Mouse (Mus musculus) yolk sac, embryonic 10.5 days (tissue): ENCODE data around the gene Jph3.
A peak's percentile ranks its signal among the peaks of the same experiment; 100 is the strongest.

Experiments
- DNase-seq: peaks from one replicate; pipeline ENCODE4 v3.0.0-alpha.2; 2017; ENCODE audit warnings: low spot score

The Jph3 gene

DNA sequence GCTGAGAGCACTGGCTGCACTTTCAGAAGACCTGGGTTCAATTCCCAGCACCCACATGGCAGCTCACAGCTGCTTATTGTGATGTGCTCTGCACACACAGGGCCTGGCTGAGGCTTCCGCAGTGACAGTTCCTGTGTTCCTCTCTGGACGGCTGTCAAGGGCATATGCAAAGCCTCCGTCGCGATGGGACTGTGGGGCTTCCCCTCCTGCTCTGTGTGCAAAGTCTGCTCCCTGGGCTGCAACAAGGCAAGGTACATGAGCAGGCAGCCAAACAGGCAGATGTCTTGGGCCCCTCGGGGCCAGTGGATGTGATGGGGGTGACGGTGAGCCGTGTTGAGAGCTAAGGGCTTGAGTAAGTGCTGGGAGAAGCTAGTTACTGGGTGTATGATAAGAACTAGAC lies 59.4 kb downstream of the Jph3 start:
- no peak for DNase-seq

DNA sequence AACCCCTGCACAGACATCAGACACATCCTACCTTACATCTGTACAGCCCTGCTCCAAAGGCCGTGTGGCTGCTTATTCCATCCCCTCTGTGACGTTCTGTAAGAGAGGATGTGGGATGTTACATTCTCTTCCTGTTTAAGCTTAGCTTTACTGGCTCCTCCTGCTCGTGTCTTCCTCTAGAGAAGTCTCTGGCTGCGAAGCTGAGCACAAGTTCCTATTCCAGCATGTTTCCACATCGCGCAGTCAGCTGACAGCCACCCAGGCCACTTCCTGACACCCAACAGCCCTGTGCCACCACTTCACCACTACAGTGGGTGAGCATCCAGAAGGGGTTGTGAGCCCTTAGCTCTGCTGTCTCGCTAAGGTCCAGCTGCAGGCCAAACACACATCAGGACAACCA lies 62.7 kb downstream of the Jph3 start:
- no peak for DNase-seq

GRCm38 (mm10) chr8:121792627-121793026 lies 63.2 kb downstream of the Jph3 start:
- DNase-seq: no peak

DNA sequence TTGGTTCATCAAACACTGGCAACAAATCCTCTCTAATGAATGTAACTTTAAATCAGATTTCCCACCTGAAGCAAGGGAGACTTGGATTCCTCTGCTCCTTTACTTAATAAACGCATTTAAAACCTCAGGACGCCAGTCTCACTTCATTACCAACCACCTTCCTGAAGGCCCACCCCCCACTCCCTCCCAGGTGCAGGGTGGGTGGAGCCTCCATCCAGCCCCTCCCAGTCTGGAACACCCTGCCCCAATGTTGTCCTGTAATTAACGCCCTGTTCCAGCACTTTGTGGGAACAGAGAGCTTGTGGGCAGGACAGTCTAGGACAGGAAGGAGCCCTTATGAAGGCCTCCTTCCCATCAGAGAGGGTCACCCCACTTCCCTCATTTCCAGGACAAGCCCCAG lies 64.7 kb downstream of the Jph3 start:
- no peak for DNase-seq

- no peak for DNase-seq
These were observed 66.0 kb downstream of the Jph3 start for GRCm38 (mm10) chr8:121795461-121795860.

DNA sequence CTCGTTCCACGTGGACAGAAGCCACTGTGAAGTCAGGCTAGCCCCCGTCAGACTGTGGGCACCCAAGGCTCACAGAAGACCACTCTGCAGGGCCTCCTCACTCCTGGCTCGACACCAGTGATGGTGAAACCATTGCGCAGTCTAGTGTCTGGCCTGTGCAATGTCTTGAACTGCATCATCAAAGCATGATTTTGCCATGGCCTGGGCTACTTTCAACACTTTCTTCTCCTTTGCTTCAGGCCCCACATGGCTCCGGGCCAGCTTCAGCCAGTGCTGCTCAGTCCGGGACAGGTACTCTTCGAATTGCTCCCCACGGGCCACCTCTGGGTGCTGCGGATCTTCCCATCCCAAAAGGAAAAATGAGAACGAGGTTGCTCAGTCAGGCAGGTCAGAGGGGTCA lies 67.0 kb downstream of the Jph3 start:
- DNase-seq: no peak

GRCm38 (mm10) chr8:121798401-121798800 lies 69.0 kb downstream of the Jph3 start:
- no peak for DNase-seq

DNA sequence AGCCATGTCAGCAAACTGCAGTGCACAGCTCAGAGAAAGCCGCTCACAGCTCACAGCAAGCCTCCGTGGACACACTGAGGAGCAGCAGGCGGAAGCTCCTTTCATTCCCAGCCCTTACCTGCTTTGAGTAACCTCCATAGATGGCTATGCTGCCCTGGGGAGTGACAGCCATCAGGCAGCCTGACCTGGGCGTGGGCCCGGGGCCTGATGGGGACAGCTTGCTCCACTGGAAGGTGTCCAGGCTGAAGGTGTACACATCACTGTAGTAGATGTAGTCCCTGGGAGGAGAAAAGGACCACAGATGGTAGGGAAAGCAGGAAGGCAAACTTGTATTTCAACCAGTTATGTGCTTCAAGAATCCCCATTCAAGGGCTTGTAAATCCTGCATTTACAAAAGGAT lies 75.4 kb downstream of the Jph3 start:
- no peak for DNase-seq

GRCm38 (mm10) chr8:121806126-121806525 lies 76.7 kb downstream of the Jph3 start:
- DNase-seq: no peak

DNA sequence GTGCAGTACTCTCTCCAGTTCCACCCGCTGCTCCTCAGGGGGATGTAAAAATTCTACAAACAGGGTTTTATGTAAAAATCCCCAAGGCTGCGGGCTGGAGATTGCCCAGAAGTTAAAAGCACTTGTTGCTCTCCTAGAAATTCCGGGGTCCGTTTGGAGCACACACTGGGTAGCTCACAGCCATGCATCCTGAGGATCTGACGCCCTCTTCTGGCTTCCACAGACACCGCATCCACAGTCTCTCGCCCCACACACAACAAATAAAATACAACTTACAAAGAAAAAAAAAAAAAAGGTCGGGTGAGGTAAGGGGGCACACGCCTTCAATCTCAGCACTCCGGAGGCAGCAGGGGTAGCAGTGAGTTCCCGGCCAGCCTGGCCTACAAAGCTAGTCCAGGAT lies 78.6 kb downstream of the Jph3 start:
- DNase-seq: no peak

GRCm38 (mm10) chr8:121809524-121810155 lies 80.2 kb downstream of the Jph3 start:
- DNase-seq: no peak

GRCm38 (mm10) chr8:121811502-121811901 lies 82.1 kb downstream of the Jph3 start:
- no peak for DNase-seq

GRCm38 (mm10) chr8:121811931-121812570 lies 82.6 kb downstream of the Jph3 start:
- no peak for DNase-seq

GRCm38 (mm10) chr8:121818226-121818625 lies 88.8 kb downstream of the Jph3 start:
- DNase-seq: no peak

DNA sequence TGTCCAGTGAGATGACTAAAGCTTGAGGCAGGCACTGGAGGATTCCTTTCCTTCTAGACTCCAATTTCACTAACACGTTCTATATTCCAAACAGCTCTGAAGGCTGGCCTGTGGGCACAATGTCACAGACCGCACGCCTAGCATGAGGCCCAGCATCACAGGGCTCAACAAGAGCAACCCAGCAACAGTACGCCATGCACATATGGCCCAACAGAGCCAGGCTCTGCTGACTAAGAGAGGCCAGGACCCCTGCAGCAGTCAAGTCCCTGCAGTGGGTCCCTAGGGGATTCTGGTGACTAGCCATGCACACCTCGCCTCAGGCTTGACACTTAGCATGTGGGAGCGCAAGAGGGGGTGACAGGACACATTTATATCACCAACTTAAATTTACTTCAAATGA lies 91.4 kb downstream of the Jph3 start:
- DNase-seq: no peak

- no peak for DNase-seq
These were observed 91.9 kb downstream of the Jph3 start for GRCm38 (mm10) chr8:121821320-121821719.

- no peak for DNase-seq
These were observed 92.3 kb downstream of the Jph3 start for GRCm38 (mm10) chr8:121821770-121822169.

GRCm38 (mm10) chr8:121827726-121828125 lies 98.3 kb downstream of the Jph3 start:
- no peak for DNase-seq

DNA sequence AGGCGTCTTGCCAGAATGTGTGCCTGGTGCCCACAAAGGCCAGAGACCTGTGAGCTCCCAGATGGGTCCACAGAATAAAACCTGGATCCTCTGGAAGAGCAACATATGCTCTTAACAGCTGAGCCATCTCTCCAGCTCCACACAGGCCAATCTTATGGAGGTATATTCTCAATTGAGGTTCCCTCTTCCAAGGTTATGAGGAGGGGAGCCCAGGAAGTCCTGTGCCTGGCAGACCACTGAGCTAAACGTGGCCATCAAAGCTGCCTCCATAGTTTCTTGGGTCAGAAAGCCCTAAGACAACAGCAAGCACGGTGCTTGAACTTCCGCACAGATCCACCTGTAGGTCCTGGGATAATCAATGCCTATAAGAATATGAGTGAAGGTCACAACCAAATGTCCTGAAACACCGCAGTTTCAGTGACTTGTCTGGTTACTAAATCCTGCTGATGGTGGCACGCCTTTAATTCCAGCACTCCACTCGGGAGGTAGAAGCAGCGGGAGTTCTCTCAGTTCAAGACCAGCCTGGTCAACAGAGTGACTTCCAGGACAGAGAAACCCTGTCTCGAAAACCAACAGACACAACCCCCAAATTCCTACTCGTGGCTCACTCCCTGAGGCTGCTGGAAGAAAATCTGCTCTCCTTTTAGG lies 99.1 kb downstream of the Jph3 start:
- DNase-seq: no peak

DNA sequence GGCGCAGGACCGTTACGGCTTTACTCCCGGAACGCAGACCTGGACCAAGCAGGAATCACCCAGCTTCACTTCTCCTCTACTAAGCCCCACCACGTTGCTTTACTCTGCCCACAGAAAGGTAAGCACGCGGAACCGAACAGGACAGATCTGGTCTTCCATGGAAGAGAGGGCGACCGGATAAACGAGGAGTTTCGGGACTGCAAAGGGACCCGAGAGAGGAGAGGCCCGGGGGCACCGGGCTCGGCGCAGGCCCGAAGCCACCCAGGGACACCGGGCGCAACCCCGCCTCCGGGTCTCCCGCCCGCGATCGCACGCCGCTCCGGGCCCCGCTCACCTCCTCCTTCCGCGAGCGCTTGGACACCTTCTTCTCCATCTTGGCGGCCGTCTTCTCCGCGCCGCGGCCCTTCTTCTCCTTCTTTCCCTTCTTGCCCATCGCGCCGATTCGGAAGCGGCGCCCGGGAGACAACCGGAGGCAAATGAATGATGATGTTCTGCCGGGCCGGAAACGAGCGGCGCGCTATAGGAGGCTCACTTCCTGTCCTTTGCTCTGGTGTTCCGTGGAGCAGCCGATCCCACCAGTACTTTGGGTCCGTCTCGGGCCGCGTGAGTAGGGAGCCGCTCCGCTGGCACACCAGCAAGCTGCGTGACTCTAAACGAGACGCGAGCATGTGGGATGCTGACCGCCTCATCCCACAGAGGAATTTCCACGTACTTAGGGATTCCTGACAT lies 99.8 kb downstream of the Jph3 start, which contains the start of gene Klhdc4:
Gene Klhdc4 (minus strand): TSS at position 522 of the 729 bp plus-strand sequence.
- peak; percentile 85 for DNase-seq

DNA sequence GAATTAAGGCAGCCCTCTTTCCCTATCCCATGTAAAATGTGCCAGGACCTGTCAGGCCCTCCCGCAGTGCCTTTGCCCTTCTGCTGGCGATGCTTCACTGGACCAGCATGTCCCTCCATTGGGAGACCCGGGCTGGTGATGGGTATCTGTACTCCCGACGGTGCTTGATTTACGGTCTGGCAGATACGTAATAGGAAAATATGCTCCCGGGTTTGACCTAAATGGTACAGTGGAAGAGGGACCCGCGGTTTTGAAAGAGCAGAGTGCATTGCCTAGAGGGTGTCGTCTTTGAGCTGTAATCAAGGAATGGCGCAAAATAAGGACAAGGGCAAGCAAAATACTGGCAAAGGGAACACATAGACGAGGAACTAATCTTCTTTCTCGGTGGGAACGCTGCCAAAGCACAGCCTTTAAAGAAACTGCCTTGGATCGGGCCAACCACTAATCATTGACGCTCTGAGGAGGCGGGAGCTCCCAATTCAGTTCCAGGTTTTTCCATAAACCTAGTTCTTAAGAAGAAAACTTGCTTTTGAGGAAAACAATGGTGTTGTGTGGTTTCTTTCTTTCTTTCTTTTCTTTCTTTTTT lies 100.4 kb downstream of the Jph3 start:
- no peak for DNase-seq

GRCm38 (mm10) chr8:121832061-121832460 lies 102.6 kb downstream of the Jph3 start:
- no peak for DNase-seq
